Mouse (Mus musculus): ENCODE results near the gene Xlr3c. TPM values are rescaled to one million over a fixed set of nuclear protein-coding genes. Genes with fewer than 3 reads are reported as not detected.
"Not testable (repeated sequence)": the region's sequence is repeated elsewhere in the genome, so short reads cannot be mapped to it uniquely, and the experiment has no call there.

Gene Xlr3c
- not detected in 2 replicates for polyA plus RNA-seq (2015; fragmentation: Nextera tagmentation; extraction: Ambion mirVana)

DNA sequence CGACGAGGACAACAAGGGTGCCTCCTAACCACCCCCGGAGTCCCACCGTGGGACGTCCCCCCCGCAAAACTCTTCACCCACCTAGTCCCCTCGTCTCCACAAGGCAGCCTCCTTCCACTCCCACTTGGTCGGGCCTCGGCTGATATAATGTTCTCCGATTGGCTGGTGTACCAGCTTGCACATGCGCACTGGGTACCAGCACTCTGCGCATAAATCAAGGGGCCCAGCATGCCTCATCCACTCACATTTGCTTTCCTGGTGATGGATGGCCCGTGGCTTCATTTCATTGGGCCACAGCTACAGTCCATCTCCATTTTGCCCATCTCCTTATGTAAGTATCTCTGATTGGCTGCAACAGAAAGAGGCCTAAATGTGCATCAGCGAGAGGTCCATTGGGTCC lies at the start of gene Xlr3c:
Xlr3c (minus strand) TSS at position 121 of the 400 bp plus-strand sequence.
- not testable (repeated sequence) for H3K9ac ChIP-seq; DNase-seq; H3K27me3 ChIP-seq; H3K36me3 ChIP-seq; H3K27ac ChIP-seq; H3K4me3 ChIP-seq (replicated peaks); ATAC-seq (ENCODE audit: low read depth); H3K9me3 ChIP-seq (replicated peaks); H3K4me1 ChIP-seq (replicated peaks); H3K4me2 ChIP-seq
- WGBS (ENCODE audit: insufficient replicate concordance): 74% methylated on average over 14 of the region's 14 CpGs

GRCm38 (mm10) chrX:73312522-73312921 lies 47.3 kb upstream of the Xlr3c start:
- Histone ChIP-seq H3K9me3 (replicated peaks) (no peaks in the 10 kb centered on the region), H3K36me3 (no peaks in the 10 kb centered on the region), H3K4me1 (replicated peaks) (no peaks in the 10 kb centered on the region), H3K27me3 (no peaks in the 10 kb centered on the region), H3K4me2 (no peak overlapping the region), H3K27ac (no peak overlapping the region), H3K9ac (no peak overlapping the region), H3K4me3 (replicated peaks) (no peak overlapping the region)
- no peak for DNase-seq
- 20% methylated on average over 3 of the region's 3 CpGs for WGBS (ENCODE audit: insufficient replicate concordance)
- ATAC-seq (ENCODE audit: low read depth): no peak

GRCm38 (mm10) chrX:73295745-73296144 lies 30.6 kb upstream of the Xlr3c start:
- H3K9me3 ChIP-seq (replicated peaks); H3K27me3 ChIP-seq; H3K9ac ChIP-seq; H3K27ac ChIP-seq; H3K4me2 ChIP-seq; H3K36me3 ChIP-seq; H3K4me3 ChIP-seq (replicated peaks); ATAC-seq (ENCODE audit: low read depth); H3K4me1 ChIP-seq (replicated peaks); DNase-seq: not testable (repeated sequence)
- 48% methylated on average over 9 of the region's 10 CpGs for WGBS (ENCODE audit: insufficient replicate concordance)

DNA sequence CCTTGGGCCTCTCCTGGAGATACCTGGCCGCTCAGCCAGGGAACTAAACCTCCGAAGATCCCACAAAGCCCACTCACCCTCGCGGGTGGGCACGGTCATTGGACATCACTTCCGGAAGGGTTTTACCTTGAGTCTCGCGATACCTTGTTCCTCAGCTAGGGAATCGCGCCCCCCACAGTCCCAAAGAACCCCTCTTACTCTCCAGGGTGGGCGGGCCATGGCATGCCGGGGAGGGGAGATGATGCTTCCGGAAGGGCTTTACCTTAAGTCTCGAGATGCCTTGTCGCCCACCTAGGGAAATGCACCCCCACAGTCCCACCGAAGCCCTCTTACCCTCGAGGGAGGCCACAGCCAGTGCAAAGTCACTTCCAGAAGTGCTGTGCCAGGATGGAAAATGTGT lies 27.7 kb upstream of the Xlr3c start, which contains the start of the genes Xlr5a and Xlr5c:
Xlr5a (minus strand) TSS at position 101 of the 400 bp plus-strand sequence.
Xlr5c (minus strand) TSS at position 101 of the 400 bp plus-strand sequence.
- not testable (repeated sequence) for H3K4me1 ChIP-seq (replicated peaks); H3K4me2 ChIP-seq; H3K9ac ChIP-seq; ATAC-seq (ENCODE audit: low read depth); DNase-seq; H3K36me3 ChIP-seq; H3K27ac ChIP-seq; H3K27me3 ChIP-seq; H3K9me3 ChIP-seq (replicated peaks); H3K4me3 ChIP-seq (replicated peaks)
- WGBS (ENCODE audit: insufficient replicate concordance): 76% methylated on average over 15 of the region's 17 CpGs

DNA sequence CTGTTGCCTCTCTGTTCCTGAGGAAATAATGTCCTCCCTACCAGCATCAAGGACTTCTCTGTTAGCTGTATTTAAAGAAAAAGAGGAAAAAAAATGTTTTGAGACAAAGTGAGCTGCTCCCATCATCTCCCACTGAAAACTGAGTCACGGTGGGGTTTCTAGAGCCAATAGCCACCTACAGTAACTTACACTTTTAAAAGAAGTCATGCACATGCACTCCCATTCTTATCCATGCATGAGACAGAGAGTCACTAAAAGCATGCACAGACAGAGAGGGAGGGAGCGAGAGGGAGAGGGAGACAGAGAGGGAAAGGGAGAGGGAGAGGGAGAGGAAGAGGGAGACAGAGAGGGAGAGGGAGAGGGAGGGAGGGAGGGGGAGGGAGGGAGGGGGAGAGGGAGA lies 2.8 kb downstream of the Xlr3c start:
- not testable (repeated sequence) for ATAC-seq (ENCODE audit: low read depth); H3K9ac ChIP-seq
- WGBS (ENCODE audit: insufficient replicate concordance): 63% methylated on average over 1 of the region's 2 CpGs

GRCm38 (mm10) chrX:73242821-73243325 lies 22.3 kb downstream of the Xlr3c start, which contains the start of gene Xlr4c:
Xlr4c (minus strand) TSS chrX:73243130.
- DNase-seq; ATAC-seq (ENCODE audit: low read depth); H3K36me3 ChIP-seq; H3K4me1 ChIP-seq (replicated peaks); H3K27ac ChIP-seq; H3K4me2 ChIP-seq; H3K27me3 ChIP-seq; H3K4me3 ChIP-seq (replicated peaks); H3K9me3 ChIP-seq (replicated peaks); H3K9ac ChIP-seq: not testable (repeated sequence)
- 62% methylated on average over 14 of the region's 14 CpGs for WGBS (ENCODE audit: insufficient replicate concordance)

More for the DNA sequence above, 2.8 kb downstream of the Xlr3c start:
- H3K36me3 ChIP-seq; H3K27me3 ChIP-seq; H3K4me1 ChIP-seq (replicated peaks); H3K27ac ChIP-seq; H3K4me2 ChIP-seq; DNase-seq; H3K4me3 ChIP-seq (replicated peaks); H3K9me3 ChIP-seq (replicated peaks): not testable (repeated sequence)

DNA sequence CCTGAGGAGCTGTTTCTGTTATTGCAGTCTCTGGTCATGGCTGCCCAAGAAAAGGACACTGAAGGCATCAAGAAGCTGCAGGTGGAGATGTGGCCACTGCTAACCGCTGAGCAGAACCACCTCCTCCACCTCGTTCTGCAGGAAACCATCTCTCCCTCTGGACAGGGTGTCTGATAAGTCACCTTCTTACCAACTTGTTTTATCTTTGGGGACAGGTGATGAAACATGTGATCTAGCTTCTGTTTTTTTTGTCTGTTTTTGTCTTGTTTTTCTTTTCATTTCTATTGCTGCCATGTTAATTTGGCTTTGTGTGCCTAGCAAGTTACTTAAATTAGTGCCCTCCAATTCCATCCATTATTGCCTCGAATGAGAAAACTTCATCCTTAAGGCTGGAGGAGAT lies 35.9 kb downstream of the Xlr3c start:
- peaks cover 7% of the 10 kb centered on the region for H3K4me1 ChIP-seq (replicated peaks)
- H3K4me2 ChIP-seq: peak overlapping the region; percentile 80
- peak overlapping the region; percentile 69 for H3K4me3 ChIP-seq (replicated peaks)
- H3K27me3 ChIP-seq: no peaks in the 10 kb centered on the region
- H3K9ac ChIP-seq: peak overlapping the region; percentile 72; the same call in 1 of the 2 replicates
- no peaks in the 10 kb centered on the region for H3K9me3 ChIP-seq (replicated peaks)
- ATAC-seq (ENCODE audit: low read depth): no peak
- no peak for DNase-seq
- no peaks in the 10 kb centered on the region for H3K36me3 ChIP-seq
- no peak overlapping the region for H3K27ac ChIP-seq
- WGBS (ENCODE audit: insufficient replicate concordance): 27% methylated on average over 3 of the region's 3 CpGs

DNA sequence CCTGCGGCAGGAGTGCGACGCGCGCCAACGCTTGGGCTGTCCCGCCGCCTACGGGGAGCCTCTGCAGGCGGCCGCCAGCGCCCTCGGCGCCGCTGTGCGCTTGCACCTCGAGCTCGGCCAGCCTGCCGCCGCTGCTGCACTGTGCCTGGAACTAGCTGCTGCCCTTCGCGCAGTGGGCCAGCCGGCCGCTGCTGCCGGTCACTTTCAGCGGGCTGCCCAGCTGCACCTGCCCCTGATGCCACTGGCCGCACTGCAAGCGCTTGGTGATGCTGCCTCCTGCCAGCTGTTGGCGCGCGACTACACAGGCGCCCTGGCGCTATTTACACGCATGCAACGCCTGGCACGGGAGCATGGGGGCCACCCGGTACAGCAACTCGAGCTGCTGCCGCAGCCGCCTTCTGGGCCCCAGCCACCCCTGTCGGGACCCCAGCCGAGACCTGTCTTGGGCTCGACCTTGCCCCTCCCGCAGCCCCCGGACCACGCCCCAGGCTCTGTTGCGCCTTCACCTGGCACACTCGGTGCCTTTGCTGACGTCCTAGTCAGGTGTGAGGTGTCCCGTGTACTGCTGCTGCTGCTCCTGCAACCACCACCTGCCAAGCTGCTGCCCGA lies 36.5 kb downstream of the Xlr3c start:
- no peaks in the 10 kb centered on the region for H3K9me3 ChIP-seq (replicated peaks)
- ATAC-seq (ENCODE audit: low read depth) (peak; percentile 49), DNase-seq (peak; percentile 11)
- H3K4me2 ChIP-seq: peak overlapping the region; percentile 80
- H3K4me1 ChIP-seq (replicated peaks): peaks cover 7% of the 10 kb centered on the region
- 13% methylated on average over 47 of the region's 51 CpGs for WGBS (ENCODE audit: insufficient replicate concordance)
- peak overlapping the region; percentile 69 for H3K4me3 ChIP-seq (replicated peaks)
- H3K27me3 ChIP-seq: no peaks in the 10 kb centered on the region
- H3K9ac ChIP-seq: peak overlapping the region; percentile 72
- no peaks in the 10 kb centered on the region for H3K36me3 ChIP-seq
- H3K27ac ChIP-seq: peak overlapping the region; percentile 73; the same call in 1 of the 2 replicates

DNA sequence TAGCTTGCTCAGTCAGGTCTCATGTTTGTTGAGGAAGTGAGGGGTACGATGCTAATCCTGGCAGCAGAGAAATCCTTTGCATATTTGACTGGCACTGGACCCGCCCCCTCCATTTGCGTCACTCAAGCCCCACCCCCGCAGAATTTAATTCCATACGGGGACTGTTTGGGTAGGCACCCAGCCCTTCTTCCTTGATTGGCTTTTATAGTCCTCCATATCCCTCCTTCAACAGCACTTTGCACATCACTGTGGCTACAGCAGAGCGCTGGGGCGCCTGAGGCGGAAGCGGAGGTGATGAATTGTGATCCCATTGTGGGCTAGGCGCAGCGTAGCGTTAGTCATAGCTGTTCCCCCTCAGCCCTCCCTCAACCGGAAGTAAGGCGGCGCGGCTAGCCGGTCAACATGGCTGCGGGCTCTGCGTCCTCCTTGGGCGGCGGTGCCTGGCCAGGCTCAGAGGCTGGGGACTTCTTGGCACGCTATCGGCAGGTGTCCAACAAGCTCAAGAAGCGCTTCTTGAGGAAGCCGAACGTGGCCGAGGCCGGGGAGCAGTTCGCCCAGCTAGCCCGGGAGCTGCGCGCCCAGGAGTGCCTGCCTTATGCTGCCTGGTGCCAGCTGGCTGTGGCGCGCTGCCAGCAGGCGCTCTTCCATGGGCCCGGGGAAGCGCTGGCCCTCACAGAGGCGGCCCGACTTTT lies 37.1 kb downstream of the Xlr3c start, which contains the start of gene F8a:
F8a (plus strand) TSS at position 378 of the 692 bp plus-strand sequence.
- Histone ChIP-seq H3K27me3 (no peaks in the 10 kb centered on the region), H3K4me1 (replicated peaks) (peaks cover 7% of the 10 kb centered on the region), H3K36me3 (no peaks in the 10 kb centered on the region), H3K9me3 (replicated peaks) (no peaks in the 10 kb centered on the region), H3K9ac (peak within 1 kb of the TSS; percentile 72), H3K27ac (peak within 1 kb of the TSS; percentile 73; the same call in 1 of the 2 replicates), H3K4me3 (replicated peaks) (peak within 1 kb of the TSS; percentile 69), H3K4me2 (peak within 1 kb of the TSS; percentile 80)
- peak; percentile 55 for DNase-seq
- 13% methylated on average over 38 of the region's 39 CpGs for WGBS (ENCODE audit: insufficient replicate concordance)
- peak; percentile 90 for ATAC-seq (ENCODE audit: low read depth)

DNA sequence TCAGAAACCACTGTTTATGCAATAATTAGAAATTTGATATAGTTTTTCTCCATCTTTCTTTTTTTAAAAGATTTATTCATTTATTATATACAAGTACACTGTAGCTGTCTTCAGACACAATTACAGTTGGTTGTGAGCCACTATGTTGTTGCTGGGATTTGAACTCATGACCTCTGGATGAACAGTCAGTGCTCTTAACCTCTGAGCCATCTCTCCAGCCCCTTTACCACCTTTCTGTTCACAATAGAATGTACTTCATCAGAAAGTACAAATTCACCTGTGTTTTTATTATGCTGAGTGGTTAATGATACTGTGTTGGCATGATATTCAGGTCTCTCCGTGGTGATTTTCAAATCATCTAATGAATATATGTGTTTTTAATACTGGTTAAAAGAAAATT lies 39.8 kb downstream of the Xlr3c start:
- no peaks in the 10 kb centered on the region for H3K27me3 ChIP-seq
- H3K27ac ChIP-seq: no peak overlapping the region
- no peaks in the 10 kb centered on the region for H3K36me3 ChIP-seq
- no peak overlapping the region for H3K4me2 ChIP-seq
- no peak overlapping the region for H3K9ac ChIP-seq
- H3K4me3 ChIP-seq (replicated peaks): no peak overlapping the region
- no peak for ATAC-seq (ENCODE audit: low read depth)
- WGBS (ENCODE audit: insufficient replicate concordance): 37% methylated on average over 1 of the region's 1 CpGs
- no peak for DNase-seq
- H3K9me3 ChIP-seq (replicated peaks): no peaks in the 10 kb centered on the region
- H3K4me1 ChIP-seq (replicated peaks): peaks cover 7% of the 10 kb centered on the region

DNA sequence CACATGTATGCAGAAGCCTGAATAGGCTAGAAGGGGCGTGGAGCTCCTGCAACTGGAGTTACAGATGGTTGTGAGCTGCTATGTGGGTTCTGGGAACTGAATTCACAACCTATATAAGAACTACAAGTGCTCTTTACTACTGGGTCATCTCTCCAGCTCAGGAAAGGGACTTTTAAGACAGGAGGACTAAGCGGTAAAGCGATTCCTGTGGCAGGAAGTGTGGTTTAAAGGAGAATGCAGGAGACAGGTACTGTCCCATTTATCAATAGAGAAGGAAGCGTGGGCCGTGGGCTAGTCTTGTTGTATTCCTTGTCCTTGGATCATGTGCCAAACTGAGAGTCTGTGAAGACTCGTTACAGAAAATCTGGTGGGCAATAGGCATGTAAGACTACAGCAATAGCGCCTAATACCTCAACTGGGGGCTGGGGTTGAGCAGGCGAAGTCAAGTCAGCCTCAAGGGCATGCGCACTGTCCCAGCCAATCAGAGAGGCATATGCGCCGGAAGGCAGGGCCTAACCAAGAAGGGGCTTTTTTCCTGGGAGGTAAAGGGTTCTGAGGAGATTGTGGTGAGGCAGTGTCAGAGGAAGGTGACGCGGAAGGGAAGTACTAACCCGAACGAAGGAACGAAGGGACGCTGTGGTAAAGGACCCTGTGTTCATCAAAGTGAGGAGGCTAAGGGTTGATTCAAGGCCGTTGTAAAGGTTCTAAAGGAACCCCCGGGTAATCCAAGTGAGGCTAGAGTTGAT lies 51.2 kb downstream of the Xlr3c start, which contains the start of gene Xlr4b:
Xlr4b (plus strand) TSS at position 515 of the 746 bp plus-strand sequence.
- WGBS (ENCODE audit: insufficient replicate concordance): 55% methylated on average over 18 of the region's 19 CpGs
- not testable (repeated sequence) for H3K4me1 ChIP-seq (replicated peaks); H3K27me3 ChIP-seq; H3K4me2 ChIP-seq; H3K27ac ChIP-seq; H3K36me3 ChIP-seq; H3K4me3 ChIP-seq (replicated peaks); DNase-seq; H3K9ac ChIP-seq; ATAC-seq (ENCODE audit: low read depth); H3K9me3 ChIP-seq (replicated peaks)

All from liver, embryonic 13.5 days (tissue).